Mouse (Mus musculus): ENCODE measurements at regions not wholly inside any gene's neighbourhood (a gene's known extent, or its start where the extent isn't known, plus 50 kb on each side); places are given as distances from the start of the nearest gene placed in this dataset.

- ATAC-seq (replicated peaks; ENCODE audit: low FRiP score, low TSS enrichment, low read depth) (no peak), DNase-seq (ENCODE audit: low spot score) (no peak)
- Histone ChIP-seq H3K9ac (ENCODE audit: low read length) (no peak overlapping the region), H3K9me3 (ENCODE audit: control insufficient read depth, low read length) (no peaks in the 10 kb centered on the region), H3K4me3 (ENCODE audit: low read depth, low read length) (no peak overlapping the region), H3K4me1 (replicated peaks; ENCODE audit: control insufficient read depth, insufficient read depth, low read length) (no peaks in the 10 kb centered on the region), H3K27ac (ENCODE audit: low read depth) (no peak overlapping the region), H3K27me3 (replicated peaks; ENCODE audit: control insufficient read depth, insufficient read depth, low read length) (no peaks in the 10 kb centered on the region), H3K36me3 (ENCODE audit: control insufficient read depth, insufficient read depth, low read length) (no peaks in the 10 kb centered on the region), H3K4me2 (ENCODE audit: low read length) (no peak overlapping the region)
- 70% methylated on average over 3 of the region's 3 CpGs for WGBS
These were observed 285.6 kb upstream of the Pkdcc start for GRCm38 (mm10) chr17:82929511-82929910.

GRCm38 (mm10) chr17:82930738-82931137 is 284.4 kb upstream of the Pkdcc start:
- WGBS, result 31% methylated on average over 1 of the region's 1 CpGs
- no peaks in the 10 kb centered on the region for H3K9me3 ChIP-seq (ENCODE audit: control insufficient read depth, low read length)
- no peak overlapping the region for H3K4me3 ChIP-seq (ENCODE audit: low read depth, low read length)

DNA sequence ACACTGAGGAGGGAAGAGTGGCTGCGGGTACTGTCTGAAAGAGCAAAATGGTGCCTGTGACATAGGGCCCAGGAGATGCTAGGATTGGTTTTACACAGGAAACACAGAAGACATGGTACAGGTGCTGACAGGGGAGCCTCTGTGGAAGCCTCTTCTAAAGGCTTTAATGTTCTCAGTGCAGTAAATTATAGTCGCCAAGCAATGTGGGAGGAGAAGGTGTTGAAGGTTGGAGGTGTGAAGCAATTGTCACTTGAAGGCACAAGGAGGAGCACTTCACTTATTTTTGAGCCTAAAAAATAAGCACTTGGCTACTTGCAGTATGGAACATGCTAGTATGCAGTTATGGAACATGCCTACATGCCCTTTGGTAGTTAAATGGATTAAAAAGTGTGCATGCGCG is 283.6 kb upstream of the Pkdcc start:
- Histone ChIP-seq H3K27ac (ENCODE audit: low read depth) (no peak overlapping the region), H3K4me3 (ENCODE audit: low read depth, low read length) (no peak overlapping the region), H3K4me2 (ENCODE audit: low read length) (no peak overlapping the region), H3K4me1 (replicated peaks; ENCODE audit: control insufficient read depth, insufficient read depth, low read length) (no peaks in the 10 kb centered on the region), H3K27me3 (replicated peaks; ENCODE audit: control insufficient read depth, insufficient read depth, low read length) (no peaks in the 10 kb centered on the region), H3K9ac (ENCODE audit: low read length) (no peak overlapping the region), H3K36me3 (ENCODE audit: control insufficient read depth, insufficient read depth, low read length) (no peaks in the 10 kb centered on the region), H3K9me3 (ENCODE audit: control insufficient read depth, low read length) (no peaks in the 10 kb centered on the region)
- ATAC-seq (replicated peaks; ENCODE audit: low FRiP score, low TSS enrichment, low read depth) (no peak), DNase-seq (ENCODE audit: low spot score) (no peak)
- WGBS, result 90% methylated on average over 4 of the region's 4 CpGs

More at GRCm38 (mm10) chr17:82930738-82931137, 284.4 kb upstream of the Pkdcc start:
- Histone ChIP-seq H3K9ac (ENCODE audit: low read length) (no peak overlapping the region), H3K27ac (ENCODE audit: low read depth) (no peak overlapping the region), H3K4me2 (ENCODE audit: low read length) (no peak overlapping the region), H3K4me1 (replicated peaks; ENCODE audit: control insufficient read depth, insufficient read depth, low read length) (no peaks in the 10 kb centered on the region), H3K27me3 (replicated peaks; ENCODE audit: control insufficient read depth, insufficient read depth, low read length) (no peaks in the 10 kb centered on the region), H3K36me3 (ENCODE audit: control insufficient read depth, insufficient read depth, low read length) (no peaks in the 10 kb centered on the region)
- ATAC-seq (replicated peaks; ENCODE audit: low FRiP score, low TSS enrichment, low read depth) (no peak), DNase-seq (ENCODE audit: low spot score) (no peak)

DNA sequence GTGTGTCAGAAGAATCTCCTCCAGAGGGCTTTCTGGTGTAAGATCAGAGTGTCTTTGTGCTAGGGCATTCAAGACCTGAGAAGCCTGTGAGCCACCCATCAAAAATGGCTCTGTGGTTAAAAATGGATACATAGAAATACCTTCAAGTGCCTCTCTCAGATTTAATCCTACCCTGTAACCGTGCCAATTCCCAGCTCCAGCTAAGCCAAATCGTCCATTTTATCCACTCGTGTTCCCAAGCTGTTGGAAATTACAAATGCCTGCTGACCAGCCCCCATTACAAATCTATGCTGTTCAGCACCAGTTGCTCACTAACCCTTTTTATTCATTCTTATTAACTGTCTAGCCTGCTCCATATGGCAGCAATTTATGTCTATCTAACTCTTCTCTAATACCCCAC is 278.3 kb upstream of the Pkdcc start:
- no peaks in the 10 kb centered on the region for H3K27me3 ChIP-seq (replicated peaks; ENCODE audit: control insufficient read depth, insufficient read depth, low read length)
- ATAC-seq (replicated peaks; ENCODE audit: low FRiP score, low TSS enrichment, low read depth) (no peak), DNase-seq (ENCODE audit: low spot score) (peak; percentile 13)
- H3K4me1 ChIP-seq (replicated peaks; ENCODE audit: control insufficient read depth, insufficient read depth, low read length), result no peaks in the 10 kb centered on the region
- H3K4me2 ChIP-seq (ENCODE audit: low read length), result no peak overlapping the region
- no peak overlapping the region for H3K9ac ChIP-seq (ENCODE audit: low read length)
- no peak overlapping the region for H3K27ac ChIP-seq (ENCODE audit: low read depth)
- H3K9me3 ChIP-seq (ENCODE audit: control insufficient read depth, low read length), result no peaks in the 10 kb centered on the region
- H3K4me3 ChIP-seq (ENCODE audit: low read depth, low read length), result no peak overlapping the region
- WGBS, result 64% methylated on average over 3 of the region's 3 CpGs
- no peaks in the 10 kb centered on the region for H3K36me3 ChIP-seq (ENCODE audit: control insufficient read depth, insufficient read depth, low read length)

GRCm38 (mm10) chr17:82946083-82946482 is 269.0 kb upstream of the Pkdcc start:
- Histone ChIP-seq H3K4me1 (replicated peaks; ENCODE audit: control insufficient read depth, insufficient read depth, low read length) (no peaks in the 10 kb centered on the region), H3K4me3 (ENCODE audit: low read depth, low read length) (no peak overlapping the region), H3K4me2 (ENCODE audit: low read length) (no peak overlapping the region), H3K9ac (ENCODE audit: low read length) (no peak overlapping the region), H3K36me3 (ENCODE audit: control insufficient read depth, insufficient read depth, low read length) (no peaks in the 10 kb centered on the region), H3K9me3 (ENCODE audit: control insufficient read depth, low read length) (no peaks in the 10 kb centered on the region), H3K27me3 (replicated peaks; ENCODE audit: control insufficient read depth, insufficient read depth, low read length) (no peaks in the 10 kb centered on the region), H3K27ac (ENCODE audit: low read depth) (no peak overlapping the region)
- 51% methylated on average over 4 of the region's 4 CpGs for WGBS
- ATAC-seq (replicated peaks; ENCODE audit: low FRiP score, low TSS enrichment, low read depth) (no peak), DNase-seq (ENCODE audit: low spot score) (no peak)

DNA sequence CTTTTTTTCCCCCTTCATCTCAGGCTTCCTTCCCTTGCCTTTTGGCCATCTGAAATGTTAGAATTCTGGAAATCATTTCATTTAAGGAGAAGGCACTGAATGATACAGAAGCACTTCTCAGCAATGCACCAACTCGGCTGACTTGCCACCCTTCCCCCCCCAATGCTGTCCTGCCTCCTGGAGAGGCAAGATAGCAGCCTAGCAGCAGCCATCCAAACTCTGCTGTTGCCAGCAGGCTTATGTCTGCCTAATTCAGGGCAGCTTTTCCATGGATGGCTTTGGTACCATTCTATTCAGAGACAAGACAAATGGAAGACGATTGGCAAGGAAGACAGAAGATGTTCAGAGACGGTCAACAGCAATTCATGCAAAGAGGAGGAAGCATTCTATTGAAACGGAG is 265.3 kb upstream of the Pkdcc start:
- Histone ChIP-seq H3K9ac (ENCODE audit: low read length) (no peak overlapping the region), H3K4me3 (ENCODE audit: low read depth, low read length) (no peak overlapping the region), H3K4me1 (replicated peaks; ENCODE audit: control insufficient read depth, insufficient read depth, low read length) (no peaks in the 10 kb centered on the region), H3K4me2 (ENCODE audit: low read length) (no peak overlapping the region), H3K36me3 (ENCODE audit: control insufficient read depth, insufficient read depth, low read length) (no peaks in the 10 kb centered on the region), H3K9me3 (ENCODE audit: control insufficient read depth, low read length) (no peaks in the 10 kb centered on the region), H3K27ac (ENCODE audit: low read depth) (no peak overlapping the region), H3K27me3 (replicated peaks; ENCODE audit: control insufficient read depth, insufficient read depth, low read length) (no peaks in the 10 kb centered on the region)
- DNase-seq (ENCODE audit: low spot score) (no peak), ATAC-seq (replicated peaks; ENCODE audit: low FRiP score, low TSS enrichment, low read depth) (no peak)
- WGBS, result 77% methylated on average over 4 of the region's 4 CpGs

GRCm38 (mm10) chr17:82950268-82950667 is 264.8 kb upstream of the Pkdcc start:
- Histone ChIP-seq H3K36me3 (ENCODE audit: control insufficient read depth, insufficient read depth, low read length) (no peaks in the 10 kb centered on the region), H3K4me3 (ENCODE audit: low read depth, low read length) (no peak overlapping the region), H3K27ac (ENCODE audit: low read depth) (no peak overlapping the region), H3K9ac (ENCODE audit: low read length) (no peak overlapping the region), H3K9me3 (ENCODE audit: control insufficient read depth, low read length) (no peaks in the 10 kb centered on the region), H3K4me1 (replicated peaks; ENCODE audit: control insufficient read depth, insufficient read depth, low read length) (no peaks in the 10 kb centered on the region), H3K27me3 (replicated peaks; ENCODE audit: control insufficient read depth, insufficient read depth, low read length) (no peaks in the 10 kb centered on the region), H3K4me2 (ENCODE audit: low read length) (no peak overlapping the region)
- DNase-seq (ENCODE audit: low spot score) (no peak), ATAC-seq (replicated peaks; ENCODE audit: low FRiP score, low TSS enrichment, low read depth) (no peak)
- 92% methylated on average over 14 of the region's 14 CpGs for WGBS

DNA sequence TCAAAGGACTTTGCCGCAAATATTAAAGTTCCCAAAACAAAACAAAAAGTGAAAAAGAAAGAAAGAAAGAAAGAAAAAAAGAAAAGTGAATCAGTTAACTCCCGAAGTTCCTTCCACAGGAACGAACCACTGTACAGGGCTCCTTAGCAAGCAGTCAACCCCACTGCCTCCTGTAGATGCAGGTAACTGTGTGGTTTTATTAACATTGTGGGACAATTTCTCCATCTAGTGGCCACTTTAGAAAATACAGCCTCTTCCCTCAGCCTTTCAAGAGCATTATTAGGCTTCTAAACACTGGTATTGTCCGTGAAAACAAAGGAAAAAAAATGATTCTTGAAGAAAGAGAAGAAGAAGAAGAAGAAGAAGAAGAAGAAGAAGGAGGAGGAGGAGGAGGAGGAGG is 257.7 kb upstream of the Pkdcc start:
- Histone ChIP-seq H3K9me3 (ENCODE audit: control insufficient read depth, low read length) (no peaks in the 10 kb centered on the region), H3K36me3 (ENCODE audit: control insufficient read depth, insufficient read depth, low read length) (no peaks in the 10 kb centered on the region), H3K27ac (ENCODE audit: low read depth) (no peak overlapping the region), H3K27me3 (replicated peaks; ENCODE audit: control insufficient read depth, insufficient read depth, low read length) (no peaks in the 10 kb centered on the region), H3K9ac (ENCODE audit: low read length) (no peak overlapping the region), H3K4me3 (ENCODE audit: low read depth, low read length) (no peak overlapping the region), H3K4me2 (ENCODE audit: low read length) (no peak overlapping the region), H3K4me1 (replicated peaks; ENCODE audit: control insufficient read depth, insufficient read depth, low read length) (no peaks in the 10 kb centered on the region)
- ATAC-seq (replicated peaks; ENCODE audit: low FRiP score, low TSS enrichment, low read depth) (no peak), DNase-seq (ENCODE audit: low spot score) (peak; percentile 47)
- WGBS, result 44% methylated on average over 4 of the region's 4 CpGs

DNA sequence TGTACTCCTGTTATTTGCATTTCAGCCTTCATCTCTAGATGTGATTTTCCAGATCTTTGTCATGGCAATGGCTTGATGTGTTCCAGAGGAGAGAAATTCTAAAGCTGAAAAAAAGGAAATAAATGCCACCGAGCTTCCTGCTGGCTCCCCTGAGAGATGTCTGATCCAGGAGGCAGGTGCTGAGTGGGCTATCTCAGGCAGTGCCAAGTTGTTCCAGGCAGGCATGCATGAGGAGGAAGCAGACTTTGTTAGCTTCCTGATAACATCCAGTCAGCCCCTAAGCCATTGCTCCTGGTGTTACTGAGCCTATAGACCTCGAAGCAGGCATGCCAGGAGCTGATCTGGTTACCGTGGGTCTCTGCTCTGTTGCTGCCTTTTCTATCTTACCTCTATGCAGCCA is 251.7 kb upstream of the Pkdcc start:
- 68% methylated on average over 3 of the region's 3 CpGs for WGBS

More for the DNA sequence above, 251.7 kb upstream of the Pkdcc start:
- DNase-seq (ENCODE audit: low spot score) (peak; percentile 31), ATAC-seq (replicated peaks; ENCODE audit: low FRiP score, low TSS enrichment, low read depth) (no peak)
- Histone ChIP-seq H3K4me1 (replicated peaks; ENCODE audit: control insufficient read depth, insufficient read depth, low read length) (no peaks in the 10 kb centered on the region), H3K9me3 (ENCODE audit: control insufficient read depth, low read length) (no peaks in the 10 kb centered on the region), H3K27me3 (replicated peaks; ENCODE audit: control insufficient read depth, insufficient read depth, low read length) (no peaks in the 10 kb centered on the region), H3K4me3 (ENCODE audit: low read depth, low read length) (no peak overlapping the region), H3K36me3 (ENCODE audit: control insufficient read depth, insufficient read depth, low read length) (no peaks in the 10 kb centered on the region), H3K27ac (ENCODE audit: low read depth) (no peak overlapping the region), H3K9ac (ENCODE audit: low read length) (no peak overlapping the region), H3K4me2 (ENCODE audit: low read length) (no peak overlapping the region)
